Mouse (Mus musculus) heart, embryonic 11.5 days (tissue): Measurements from ENCODE around the gene Adk. TPM values are rescaled to one million over a fixed set of nuclear protein-coding genes. Genes with fewer than 3 reads are reported as not detected.

Experiments used
- ATAC-seq: fragments of 200-750 bp; cut with Nextera tagmentation; replicated peaks from 2 replicates; pipeline ENCODE4 v1.8.0; 2017; ENCODE audit warnings: moderate library complexity; ENCODE audit not compliant: insufficient number of reproducible peaks, low FRiP score, low TSS enrichment
- H3K27ac ChIP-seq: fragments of 300-500 bp; sonication (generic); 2 replicates; pipeline ENCODE4 v1.5.1; 2014; ENCODE audit warnings: mild to moderate bottlenecking, low read depth, low read length
- H3K27me3 ChIP-seq: fragments of 300-500 bp; sonication (generic); 2 replicates; pipeline ENCODE4 v1.6.1; 2014; ENCODE audit warnings: mild to moderate bottlenecking, low read length, mixed read lengths; ENCODE audit not compliant: control insufficient read depth, insufficient read depth
- H3K36me3 ChIP-seq: fragments of 300-500 bp; sonication (generic); 2 replicates; pipeline ENCODE4 v1.6.1; 2014; ENCODE audit warnings: mild to moderate bottlenecking, low read length, moderate library complexity, mixed read lengths; ENCODE audit not compliant: control insufficient read depth, insufficient read depth
- H3K4me1 ChIP-seq: fragments of 300-500 bp; sonication (generic); 2 replicates; pipeline ENCODE4 v1.6.1; 2014; ENCODE audit warnings: low read length; ENCODE audit not compliant: control insufficient read depth, insufficient read depth
- H3K4me2 ChIP-seq: fragments of 300-500 bp; sonication (generic); 2 replicates; pipeline ENCODE4 v1.6.1; 2014; ENCODE audit warnings: mild to moderate bottlenecking, moderate library complexity
- H3K4me3 ChIP-seq: fragments of 300-500 bp; sonication (generic); 2 replicates; pipeline ENCODE4 v1.5.1; 2014; ENCODE audit warnings: low read depth, low read length
- H3K9ac ChIP-seq: fragments of 300-500 bp; sonication (generic); 2 replicates; pipeline ENCODE4 v1.6.1; 2014; ENCODE audit warnings: mild to moderate bottlenecking, low read depth, low read length, moderate library complexity
- H3K9me3 ChIP-seq: fragments of 300-500 bp; sonication (generic); replicated peaks from 2 replicates; pipeline ENCODE4 v1.6.1; 2016; ENCODE audit warnings: low read length; ENCODE audit not compliant: control insufficient read depth
- WGBS: fragments of 180-500 bp; shearing (Covaris S2); extraction: QIAGEN DNeasy Blood & Tissue Kit; methylation state at CpG from one replicate; pipeline ENCODE4 v1.1.7; 2014; ENCODE audit not compliant: insufficient replicate concordance; 5-methylcytosine and 5-hydroxymethylcytosine counted together
- polyA plus RNA-seq: library from polyadenylated mRNA; unstranded; fragments of >200 nt; fragmentation: Nextera tagmentation; extraction: Ambion mirVana; gene quantifications from 2 replicates; pipeline ENCODE4 v1.2.1, GENCODE M21; 2014

The Adk gene
- polyA plus RNA-seq, 1 experiment from 2014 or later = 261 TPM

- 84% methylated on average over 2 of the region's 2 CpGs for WGBS
- no peak overlapping the region for H3K4me2 ChIP-seq
- no peaks in the 10 kb centered on the region for H3K4me1 ChIP-seq
- H3K9ac ChIP-seq = no peak overlapping the region
- no peak for ATAC-seq
- H3K4me3 ChIP-seq = no peak overlapping the region
- H3K27ac ChIP-seq = no peak overlapping the region
- H3K9me3 ChIP-seq = no peaks in the 10 kb centered on the region
- H3K27me3 ChIP-seq = no peaks in the 10 kb centered on the region
- no peaks in the 10 kb centered on the region for H3K36me3 ChIP-seq
Observed at GRCm38 (mm10) chr14:21368622-21369021, 316.2 kb downstream of the Adk start.

- Histone ChIP-seq H3K9ac (no peak overlapping the region), H3K4me3 (no peak overlapping the region), H3K4me2 (no peak overlapping the region), H3K36me3 (no peaks in the 10 kb centered on the region), H3K27ac (no peak overlapping the region), H3K4me1 (no peaks in the 10 kb centered on the region), H3K27me3 (no peaks in the 10 kb centered on the region), H3K9me3 (no peaks in the 10 kb centered on the region)
- no peak for ATAC-seq
- 52% methylated on average over 5 of the region's 5 CpGs for WGBS
Observed at GRCm38 (mm10) chr14:21369127-21369526, 316.8 kb downstream of the Adk start.

GRCm38 (mm10) chr14:21371946-21372345 lies 319.6 kb downstream of the Adk start:
- Histone ChIP-seq H3K9ac (no peak overlapping the region), H3K4me3 (no peak overlapping the region), H3K36me3 (no peaks in the 10 kb centered on the region), H3K9me3 (no peaks in the 10 kb centered on the region), H3K27ac (no peak overlapping the region), H3K27me3 (no peaks in the 10 kb centered on the region), H3K4me1 (no peaks in the 10 kb centered on the region), H3K4me2 (no peak overlapping the region)
- WGBS = 64% methylated on average over 2 of the region's 2 CpGs
- no peak for ATAC-seq

- Histone ChIP-seq H3K4me3 (no peak overlapping the region), H3K4me2 (no peak overlapping the region), H3K9me3 (no peaks in the 10 kb centered on the region), H3K4me1 (no peaks in the 10 kb centered on the region), H3K9ac (no peak overlapping the region), H3K36me3 (no peaks in the 10 kb centered on the region), H3K27ac (no peak overlapping the region), H3K27me3 (no peaks in the 10 kb centered on the region)
- no peak for ATAC-seq
- 95% methylated on average over 5 of the region's 5 CpGs for WGBS
Observed at GRCm38 (mm10) chr14:21372689-21373088, 320.3 kb downstream of the Adk start.

- Histone ChIP-seq H3K9me3 (no peaks in the 10 kb centered on the region), H3K36me3 (peaks cover 16% of the 10 kb centered on the region; the same call in 1 of the 2 replicates), H3K4me1 (no peaks in the 10 kb centered on the region), H3K27me3 (no peaks in the 10 kb centered on the region), H3K9ac (no peak overlapping the region), H3K27ac (no peak overlapping the region), H3K4me3 (no peak overlapping the region), H3K4me2 (no peak overlapping the region)
- 88% methylated on average over 5 of the region's 5 CpGs for WGBS
- no peak for ATAC-seq
Observed at GRCm38 (mm10) chr14:21383701-21384428, 331.5 kb downstream of the Adk start.

GRCm38 (mm10) chr14:21399506-21399905 lies 347.1 kb downstream of the Adk start:
- Histone ChIP-seq H3K27ac (no peak overlapping the region), H3K4me1 (peaks cover 4% of the 10 kb centered on the region; the same call in 1 of the 2 replicates), H3K36me3 (no peaks in the 10 kb centered on the region), H3K4me2 (no peak overlapping the region), H3K9me3 (no peaks in the 10 kb centered on the region), H3K9ac (no peak overlapping the region), H3K27me3 (no peaks in the 10 kb centered on the region), H3K4me3 (no peak overlapping the region)
- WGBS = 92% methylated on average over 7 of the region's 7 CpGs
- no peak for ATAC-seq

- H3K4me2 ChIP-seq = no peak overlapping the region
- H3K9ac ChIP-seq = no peak overlapping the region
- 79% methylated on average over 8 of the region's 8 CpGs for WGBS
- ATAC-seq = no peak
- no peak overlapping the region for H3K4me3 ChIP-seq
- peaks cover 4% of the 10 kb centered on the region; the same call in 1 of the 2 replicates for H3K4me1 ChIP-seq
- H3K36me3 ChIP-seq = no peaks in the 10 kb centered on the region
- no peaks in the 10 kb centered on the region for H3K27me3 ChIP-seq
- H3K9me3 ChIP-seq = no peaks in the 10 kb centered on the region
- H3K27ac ChIP-seq = no peak overlapping the region
Observed at GRCm38 (mm10) chr14:21402157-21402601, 349.8 kb downstream of the Adk start.

GRCm38 (mm10) chr14:21402621-21403405 lies 350.4 kb downstream of the Adk start:
- 79% methylated on average over 8 of the region's 8 CpGs for WGBS
- ATAC-seq = no peak
- H3K36me3 ChIP-seq = no peaks in the 10 kb centered on the region
- H3K4me1 ChIP-seq = peaks cover 4% of the 10 kb centered on the region; the same call in 1 of the 2 replicates
- H3K27me3 ChIP-seq = no peaks in the 10 kb centered on the region
- H3K4me2 ChIP-seq = no peak overlapping the region
- no peak overlapping the region for H3K27ac ChIP-seq
- H3K9ac ChIP-seq = no peak overlapping the region
- no peaks in the 10 kb centered on the region for H3K9me3 ChIP-seq
- H3K4me3 ChIP-seq = no peak overlapping the region
